Mouse (Mus musculus) liver, embryonic 14.5 days (tissue): ENCODE data around the gene Selenom.

ENCODE experiments used
- CTCF ChIP-seq: IDR thresholded peaks from 2 replicates; pipeline ENCODE4 v1.5.1; 2016; ENCODE audit warnings: antibody characterized with exemption, low read depth, control low read depth
- EP300 ChIP-seq: IDR thresholded peaks from 2 replicates; pipeline ENCODE4 v1.6.1; 2016; ENCODE audit warnings: antibody characterized with exemption, low read depth

DNA sequence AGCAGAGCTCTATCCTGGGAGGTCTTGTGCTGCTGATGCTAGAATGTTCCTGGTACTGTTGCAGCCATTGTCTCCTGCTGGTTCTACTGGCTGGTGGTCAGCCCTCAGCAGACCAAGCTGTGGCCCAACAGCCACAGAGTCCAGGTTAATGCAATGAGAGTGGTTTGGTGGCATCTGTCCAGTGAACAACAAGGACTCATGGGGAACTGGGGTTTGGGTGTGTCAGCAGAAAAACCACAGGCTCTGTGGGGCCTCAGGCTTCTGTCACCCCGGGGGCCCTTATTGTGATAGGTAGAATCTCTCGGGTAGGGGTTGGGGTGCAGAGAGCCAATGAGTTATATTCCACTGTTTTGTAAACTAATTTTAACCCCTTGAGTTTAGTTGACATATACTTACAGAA is 4.2 kb upstream of the Selenom start:
- TF ChIP-seq CTCF = no peak
- no peak for TF ChIP-seq EP300
